Mouse (Mus musculus): ENCODE data around the gene Rln3. TPM values are rescaled to one million over a fixed set of nuclear protein-coding genes. Genes with fewer than 3 reads are reported as not detected.

Rln3 gene
- polyA plus RNA-seq, 1 experiment from 2014 or later, result not detected

- WGBS (ENCODE audit: insufficient replicate concordance), result 13% methylated on average over 1 of the region's 1 CpGs
- Histone ChIP-seq H3K27me3 (ENCODE audit: control insufficient read depth, insufficient read depth, low read length) (peaks cover 40% of the 10 kb centered on the region), H3K4me3 (ENCODE audit: low read depth, low read length) (no peak overlapping the region), H3K4me1 (ENCODE audit: control insufficient read depth, insufficient read depth, low read length) (peaks cover 28% of the 10 kb centered on the region), H3K9ac (ENCODE audit: low read depth, low read length) (no peak overlapping the region), H3K27ac (ENCODE audit: low read depth, low read length) (peak overlapping the region; percentile 69), H3K9me3 (replicated peaks; ENCODE audit: control insufficient read depth, low read length) (no peaks in the 10 kb centered on the region), H3K4me2 (peak overlapping the region; percentile 37), H3K36me3 (ENCODE audit: control insufficient read depth, insufficient read depth, low read length) (no peaks in the 10 kb centered on the region)
- no peak for ATAC-seq (replicated peaks; ENCODE audit: insufficient number of reproducible peaks, low FRiP score, low TSS enrichment)
Observed at GRCm38 (mm10) chr8:84023631-84024030, 21.2 kb downstream of the Rln3 start.

- H3K9me3 ChIP-seq (replicated peaks; ENCODE audit: control insufficient read depth, low read length), result no peaks in the 10 kb centered on the region
- H3K4me1 ChIP-seq (ENCODE audit: control insufficient read depth, insufficient read depth, low read length), result peaks cover 28% of the 10 kb centered on the region
- WGBS (ENCODE audit: insufficient replicate concordance), result 13% methylated on average over 5 of the region's 5 CpGs
- H3K27me3 ChIP-seq (ENCODE audit: control insufficient read depth, insufficient read depth, low read length), result peaks cover 35% of the 10 kb centered on the region
- H3K4me3 ChIP-seq (ENCODE audit: low read depth, low read length), result no peak overlapping the region
- H3K4me2 ChIP-seq, result peak overlapping the region; percentile 37
- no peaks in the 10 kb centered on the region for H3K36me3 ChIP-seq (ENCODE audit: control insufficient read depth, insufficient read depth, low read length)
- no peak overlapping the region for H3K9ac ChIP-seq (ENCODE audit: low read depth, low read length)
- H3K27ac ChIP-seq (ENCODE audit: low read depth, low read length), result peak overlapping the region; percentile 69
- no peak for ATAC-seq (replicated peaks; ENCODE audit: insufficient number of reproducible peaks, low FRiP score, low TSS enrichment)
Observed at GRCm38 (mm10) chr8:84023085-84023484, 21.7 kb downstream of the Rln3 start.

GRCm38 (mm10) chr8:84021569-84021968 lies 23.2 kb downstream of the Rln3 start:
- no peak overlapping the region; the same call in 1 of the 2 replicates for H3K9ac ChIP-seq (ENCODE audit: low read depth, low read length)
- peaks cover 25% of the 10 kb centered on the region for H3K27me3 ChIP-seq (ENCODE audit: control insufficient read depth, insufficient read depth, low read length)
- no peak overlapping the region for H3K4me3 ChIP-seq (ENCODE audit: low read depth, low read length)
- no peaks in the 10 kb centered on the region for H3K9me3 ChIP-seq (replicated peaks; ENCODE audit: control insufficient read depth, low read length)
- no peaks in the 10 kb centered on the region for H3K36me3 ChIP-seq (ENCODE audit: control insufficient read depth, insufficient read depth, low read length)
- 36% methylated on average over 12 of the region's 12 CpGs for WGBS (ENCODE audit: insufficient replicate concordance)
- H3K27ac ChIP-seq (ENCODE audit: low read depth, low read length), result no peak overlapping the region
- H3K4me2 ChIP-seq, result peak overlapping the region; percentile 44
- ATAC-seq (replicated peaks; ENCODE audit: insufficient number of reproducible peaks, low FRiP score, low TSS enrichment), result no peak
- peaks cover 28% of the 10 kb centered on the region for H3K4me1 ChIP-seq (ENCODE audit: control insufficient read depth, insufficient read depth, low read length)

GRCm38 (mm10) chr8:84021096-84021495 lies 23.7 kb downstream of the Rln3 start, which contains the start of gene Palm3:
Gene Palm3, plus strand, starts transcription at chr8:84021471.
- Histone ChIP-seq H3K36me3 (ENCODE audit: control insufficient read depth, insufficient read depth, low read length) (no peaks in the 10 kb centered on the region), H3K27me3 (ENCODE audit: control insufficient read depth, insufficient read depth, low read length) (peaks cover 20% of the 10 kb centered on the region), H3K4me2 (peak within 1 kb of the TSS; percentile 44), H3K9ac (ENCODE audit: low read depth, low read length) (peak within 1 kb of the TSS; percentile 24; the same call in 1 of the 2 replicates), H3K9me3 (replicated peaks; ENCODE audit: control insufficient read depth, low read length) (no peaks in the 10 kb centered on the region), H3K27ac (ENCODE audit: low read depth, low read length) (no peak within 1 kb of the TSS), H3K4me1 (ENCODE audit: control insufficient read depth, insufficient read depth, low read length) (peaks cover 26% of the 10 kb centered on the region), H3K4me3 (ENCODE audit: low read depth, low read length) (no peak within 1 kb of the TSS)
- WGBS (ENCODE audit: insufficient replicate concordance), result 9% methylated on average over 18 of the region's 18 CpGs
- no peak; the same call in 1 of the 2 replicates for ATAC-seq (replicated peaks; ENCODE audit: insufficient number of reproducible peaks, low FRiP score, low TSS enrichment)

- H3K9me3 ChIP-seq (replicated peaks; ENCODE audit: control insufficient read depth, low read length), result no peaks in the 10 kb centered on the region
- ATAC-seq (replicated peaks; ENCODE audit: insufficient number of reproducible peaks, low FRiP score, low TSS enrichment), result no peak
- no peak overlapping the region for H3K4me3 ChIP-seq (ENCODE audit: low read depth, low read length)
- H3K9ac ChIP-seq (ENCODE audit: low read depth, low read length), result no peak overlapping the region
- peaks cover 10% of the 10 kb centered on the region; the same call in 1 of the 2 replicates for H3K27me3 ChIP-seq (ENCODE audit: control insufficient read depth, insufficient read depth, low read length)
- no peak overlapping the region for H3K27ac ChIP-seq (ENCODE audit: low read depth, low read length)
- WGBS (ENCODE audit: insufficient replicate concordance), result 80% methylated on average over 9 of the region's 9 CpGs
- H3K4me1 ChIP-seq (ENCODE audit: control insufficient read depth, insufficient read depth, low read length), result peaks cover 23% of the 10 kb centered on the region
- no peak overlapping the region for H3K4me2 ChIP-seq
- no peaks in the 10 kb centered on the region for H3K36me3 ChIP-seq (ENCODE audit: control insufficient read depth, insufficient read depth, low read length)
Observed at GRCm38 (mm10) chr8:84019738-84020137, 25.1 kb downstream of the Rln3 start.

GRCm38 (mm10) chr8:84015833-84016232 lies 29.0 kb downstream of the Rln3 start:
- Histone ChIP-seq H3K27ac (ENCODE audit: low read depth, low read length) (no peak overlapping the region), H3K4me2 (no peak overlapping the region), H3K9me3 (replicated peaks; ENCODE audit: control insufficient read depth, low read length) (no peaks in the 10 kb centered on the region), H3K4me1 (ENCODE audit: control insufficient read depth, insufficient read depth, low read length) (peaks cover 15% of the 10 kb centered on the region), H3K9ac (ENCODE audit: low read depth, low read length) (no peak overlapping the region), H3K36me3 (ENCODE audit: control insufficient read depth, insufficient read depth, low read length) (no peaks in the 10 kb centered on the region), H3K27me3 (ENCODE audit: control insufficient read depth, insufficient read depth, low read length) (peaks cover 30% of the 10 kb centered on the region), H3K4me3 (ENCODE audit: low read depth, low read length) (no peak overlapping the region)
- WGBS (ENCODE audit: insufficient replicate concordance), result 91% methylated on average over 5 of the region's 5 CpGs
- no peak for ATAC-seq (replicated peaks; ENCODE audit: insufficient number of reproducible peaks, low FRiP score, low TSS enrichment)

- no peak overlapping the region for H3K27ac ChIP-seq (ENCODE audit: low read depth, low read length)
- peaks cover 19% of the 10 kb centered on the region for H3K4me1 ChIP-seq (ENCODE audit: control insufficient read depth, insufficient read depth, low read length)
- no peaks in the 10 kb centered on the region for H3K9me3 ChIP-seq (replicated peaks; ENCODE audit: control insufficient read depth, low read length)
- H3K9ac ChIP-seq (ENCODE audit: low read depth, low read length), result no peak overlapping the region
- H3K27me3 ChIP-seq (ENCODE audit: control insufficient read depth, insufficient read depth, low read length), result peaks cover 42% of the 10 kb centered on the region
- 0 out of 2 replicates have a peak, but pooled peaks have one; percentile 36 for ATAC-seq (replicated peaks; ENCODE audit: insufficient number of reproducible peaks, low FRiP score, low TSS enrichment)
- WGBS (ENCODE audit: insufficient replicate concordance), result 11% methylated on average over 35 of the region's 35 CpGs
- no peaks in the 10 kb centered on the region for H3K36me3 ChIP-seq (ENCODE audit: control insufficient read depth, insufficient read depth, low read length)
- peak overlapping the region; percentile 53 for H3K4me3 ChIP-seq (ENCODE audit: low read depth, low read length)
- peak overlapping the region; percentile 97 for H3K4me2 ChIP-seq
Observed at GRCm38 (mm10) chr8:84012499-84013165, 32.2 kb downstream of the Rln3 start.

GRCm38 (mm10) chr8:84011705-84012498 lies 32.9 kb downstream of the Rln3 start, which contains the start of gene 2210011C24Rik:
Gene 2210011C24Rik, minus strand, starts transcription at chr8:84012171.
- Histone ChIP-seq H3K27me3 (ENCODE audit: control insufficient read depth, insufficient read depth, low read length) (peaks cover 40% of the 10 kb centered on the region), H3K4me1 (ENCODE audit: control insufficient read depth, insufficient read depth, low read length) (peaks cover 19% of the 10 kb centered on the region), H3K27ac (ENCODE audit: low read depth, low read length) (no peak within 1 kb of the TSS), H3K4me2 (peak within 1 kb of the TSS; percentile 97), H3K9me3 (replicated peaks; ENCODE audit: control insufficient read depth, low read length) (no peaks in the 10 kb centered on the region), H3K9ac (ENCODE audit: low read depth, low read length) (peak within 1 kb of the TSS; percentile 59), H3K36me3 (ENCODE audit: control insufficient read depth, insufficient read depth, low read length) (no peaks in the 10 kb centered on the region), H3K4me3 (ENCODE audit: low read depth, low read length) (peak within 1 kb of the TSS; percentile 53)
- 2% methylated on average over 45 of the region's 45 CpGs for WGBS (ENCODE audit: insufficient replicate concordance)
- 0 out of 2 replicates have a peak, but pooled peaks have one; percentile 11 for ATAC-seq (replicated peaks; ENCODE audit: insufficient number of reproducible peaks, low FRiP score, low TSS enrichment)

Measured in heart, embryonic 11.5 days (tissue).